Mouse (Mus musculus): ENCODE measurements around the gene Lamb3. TPM values are rescaled to one million over a fixed set of nuclear protein-coding genes. Genes with fewer than 3 reads are reported as not detected.

Lamb3 gene
- polyA plus RNA-seq, 1 experiment from 2014 or later: 0.81 TPM

GRCm38 (mm10) chr1:193333776-193334175 lies 126.3 kb downstream of the Lamb3 start:
- Histone ChIP-seq H3K36me3 (no peaks in the 10 kb centered on the region), H3K4me3 (no peak overlapping the region), H3K27ac (no peak overlapping the region), H3K4me1 (peaks cover 20% of the 10 kb centered on the region), H3K27me3 (ENCODE audit: low read depth, poor library complexity, severe bottlenecking) (no peaks in the 10 kb centered on the region), H3K9me3 (replicated peaks) (no peaks in the 10 kb centered on the region)
- DNase-seq (ENCODE audit: low spot score): no peak
- WGBS: 85% methylated on average over 3 of the region's 3 CpGs

GRCm38 (mm10) chr1:193334546-193334945 lies 127.0 kb downstream of the Lamb3 start:
- no peak for DNase-seq (ENCODE audit: low spot score)
- Histone ChIP-seq H3K27me3 (ENCODE audit: low read depth, poor library complexity, severe bottlenecking) (no peaks in the 10 kb centered on the region), H3K4me3 (no peak overlapping the region), H3K27ac (no peak overlapping the region), H3K9me3 (replicated peaks) (no peaks in the 10 kb centered on the region), H3K4me1 (peaks cover 20% of the 10 kb centered on the region), H3K36me3 (no peaks in the 10 kb centered on the region)
- 89% methylated on average over 6 of the region's 6 CpGs for WGBS

GRCm38 (mm10) chr1:193336122-193337017 lies 128.9 kb downstream of the Lamb3 start:
- Histone ChIP-seq H3K4me1 (peaks cover 12% of the 10 kb centered on the region), H3K4me3 (no peak overlapping the region), H3K9me3 (replicated peaks) (no peaks in the 10 kb centered on the region), H3K36me3 (no peaks in the 10 kb centered on the region), H3K27ac (no peak overlapping the region), H3K27me3 (ENCODE audit: low read depth, poor library complexity, severe bottlenecking) (no peaks in the 10 kb centered on the region)
- DNase-seq (ENCODE audit: low spot score): no peak
- 85% methylated on average over 7 of the region's 7 CpGs for WGBS

GRCm38 (mm10) chr1:193337018-193337321 lies 129.5 kb downstream of the Lamb3 start:
- Histone ChIP-seq H3K27me3 (ENCODE audit: low read depth, poor library complexity, severe bottlenecking) (no peaks in the 10 kb centered on the region), H3K27ac (no peak overlapping the region), H3K9me3 (replicated peaks) (no peaks in the 10 kb centered on the region), H3K36me3 (no peaks in the 10 kb centered on the region), H3K4me1 (peaks cover 12% of the 10 kb centered on the region), H3K4me3 (no peak overlapping the region)
- 87% methylated on average over 9 of the region's 9 CpGs for WGBS
- no peak for DNase-seq (ENCODE audit: low spot score)

- H3K27me3 ChIP-seq (ENCODE audit: low read depth, poor library complexity, severe bottlenecking): no peaks in the 10 kb centered on the region
- H3K36me3 ChIP-seq: no peaks in the 10 kb centered on the region
- peaks cover 12% of the 10 kb centered on the region for H3K4me1 ChIP-seq
- H3K27ac ChIP-seq: no peak overlapping the region
- DNase-seq (ENCODE audit: low spot score): no peak
- H3K9me3 ChIP-seq (replicated peaks): no peaks in the 10 kb centered on the region
- 68% methylated on average over 4 of the region's 4 CpGs for WGBS
- H3K4me3 ChIP-seq: no peak overlapping the region
These were observed 130.3 kb downstream of the Lamb3 start for GRCm38 (mm10) chr1:193337787-193338310.

GRCm38 (mm10) chr1:193338363-193338995 lies 131.0 kb downstream of the Lamb3 start:
- Histone ChIP-seq H3K4me3 (no peak overlapping the region), H3K4me1 (peaks cover 12% of the 10 kb centered on the region), H3K27me3 (ENCODE audit: low read depth, poor library complexity, severe bottlenecking) (no peaks in the 10 kb centered on the region), H3K9me3 (replicated peaks) (no peaks in the 10 kb centered on the region), H3K36me3 (no peaks in the 10 kb centered on the region), H3K27ac (0 out of 2 replicates have a peak overlapping the region, but pooled peaks have one; percentile 36)
- 79% methylated on average over 9 of the region's 9 CpGs for WGBS
- DNase-seq (ENCODE audit: low spot score): no peak

- Histone ChIP-seq H3K4me1 (0 out of 2 replicates have a peak, but pooled peaks cover 5% of the 10 kb centered on the region), H3K27me3 (ENCODE audit: low read depth, poor library complexity, severe bottlenecking) (no peaks in the 10 kb centered on the region), H3K27ac (no peak overlapping the region), H3K9me3 (replicated peaks) (no peaks in the 10 kb centered on the region), H3K4me3 (no peak overlapping the region), H3K36me3 (no peaks in the 10 kb centered on the region)
- DNase-seq (ENCODE audit: low spot score): no peak
- WGBS: 88% methylated on average over 5 of the region's 5 CpGs
These were observed 134.9 kb downstream of the Lamb3 start for GRCm38 (mm10) chr1:193342198-193342946.

GRCm38 (mm10) chr1:193343853-193344252 lies 136.4 kb downstream of the Lamb3 start:
- no peak overlapping the region for H3K4me3 ChIP-seq
- WGBS: 78% methylated on average over 4 of the region's 4 CpGs

GRCm38 (mm10) chr1:193344976-193345375 lies 137.5 kb downstream of the Lamb3 start:
- H3K27ac ChIP-seq: no peak overlapping the region
- H3K4me3 ChIP-seq: no peak overlapping the region
- H3K4me1 ChIP-seq: no peaks in the 10 kb centered on the region
- no peaks in the 10 kb centered on the region for H3K9me3 ChIP-seq (replicated peaks)
- H3K36me3 ChIP-seq: peaks cover 2% of the 10 kb centered on the region; the same call in 1 of the 2 replicates
- no peaks in the 10 kb centered on the region for H3K27me3 ChIP-seq (ENCODE audit: low read depth, poor library complexity, severe bottlenecking)
- no peak for DNase-seq (ENCODE audit: low spot score)
- 18% methylated on average over 2 of the region's 2 CpGs for WGBS

More at GRCm38 (mm10) chr1:193343853-193344252, 136.4 kb downstream of the Lamb3 start:
- Histone ChIP-seq H3K9me3 (replicated peaks) (no peaks in the 10 kb centered on the region), H3K4me1 (no peaks in the 10 kb centered on the region), H3K27me3 (ENCODE audit: low read depth, poor library complexity, severe bottlenecking) (no peaks in the 10 kb centered on the region), H3K27ac (no peak overlapping the region), H3K36me3 (peaks cover 2% of the 10 kb centered on the region; the same call in 1 of the 2 replicates)
- no peak for DNase-seq (ENCODE audit: low spot score)

- H3K4me1 ChIP-seq: no peaks in the 10 kb centered on the region
- no peaks in the 10 kb centered on the region for H3K27me3 ChIP-seq (ENCODE audit: low read depth, poor library complexity, severe bottlenecking)
- 77% methylated on average over 3 of the region's 3 CpGs for WGBS
- H3K4me3 ChIP-seq: no peak overlapping the region
- H3K27ac ChIP-seq: no peak overlapping the region
- no peaks in the 10 kb centered on the region for H3K9me3 ChIP-seq (replicated peaks)
- H3K36me3 ChIP-seq: peaks cover 2% of the 10 kb centered on the region; the same call in 1 of the 2 replicates
- DNase-seq (ENCODE audit: low spot score): no peak
These were observed 139.4 kb downstream of the Lamb3 start for GRCm38 (mm10) chr1:193346908-193347307.

- no peaks in the 10 kb centered on the region for H3K27me3 ChIP-seq (ENCODE audit: low read depth, poor library complexity, severe bottlenecking)
- WGBS: 83% methylated on average over 9 of the region's 9 CpGs
- no peaks in the 10 kb centered on the region for H3K4me1 ChIP-seq
- H3K4me3 ChIP-seq: no peak overlapping the region
- peak overlapping the region; percentile 19; the same call in 1 of the 2 replicates for H3K27ac ChIP-seq
- no peak for DNase-seq (ENCODE audit: low spot score)
- H3K36me3 ChIP-seq: peaks cover 7% of the 10 kb centered on the region; the same call in 1 of the 2 replicates
- no peaks in the 10 kb centered on the region for H3K9me3 ChIP-seq (replicated peaks)
These were observed 140.9 kb downstream of the Lamb3 start for GRCm38 (mm10) chr1:193348261-193348962.

Measured in limb, embryonic 10.5 days (tissue).